Mouse (Mus musculus): Measurements from ENCODE around the gene Gfer. TPM values are rescaled to one million over a fixed set of nuclear protein-coding genes. Genes with fewer than 3 reads are reported as not detected.

Gfer gene
- polyA plus RNA-seq, 1 experiment from 2014 or later, result 48.5 TPM

GRCm38 (mm10) chr17:24697985-24698384, 2.0 kb upstream of the Gfer start:
- no peaks in the 10 kb centered on the region for H3K27me3 ChIP-seq (replicated peaks; ENCODE audit: control insufficient read depth, insufficient read depth, low read length)
- H3K4me1 ChIP-seq (ENCODE audit: control insufficient read depth, insufficient read depth, low read length), result peaks cover 23% of the 10 kb centered on the region
- no peaks in the 10 kb centered on the region for H3K9me3 ChIP-seq (ENCODE audit: control insufficient read depth, low read length)
- peak overlapping the region; percentile 21; the same call in 1 of the 2 replicates for H3K4me2 ChIP-seq (ENCODE audit: low read depth, low read length)
- H3K9ac ChIP-seq (ENCODE audit: low read depth, low read length), result peak overlapping the region; percentile 38
- H3K36me3 ChIP-seq (ENCODE audit: control insufficient read depth, insufficient read depth, low read length), result peaks cover 17% of the 10 kb centered on the region
- 0 out of 2 replicates have a peak overlapping the region, but pooled peaks have one; percentile 21 for H3K4me3 ChIP-seq (ENCODE audit: low read length)
- 19% methylated on average over 5 of the region's 5 CpGs for WGBS
- peak overlapping the region; percentile 90 for H3K27ac ChIP-seq (ENCODE audit: low read length)
- ATAC-seq, result peak; percentile 17; the same call in 1 of the 2 replicates

DNA sequence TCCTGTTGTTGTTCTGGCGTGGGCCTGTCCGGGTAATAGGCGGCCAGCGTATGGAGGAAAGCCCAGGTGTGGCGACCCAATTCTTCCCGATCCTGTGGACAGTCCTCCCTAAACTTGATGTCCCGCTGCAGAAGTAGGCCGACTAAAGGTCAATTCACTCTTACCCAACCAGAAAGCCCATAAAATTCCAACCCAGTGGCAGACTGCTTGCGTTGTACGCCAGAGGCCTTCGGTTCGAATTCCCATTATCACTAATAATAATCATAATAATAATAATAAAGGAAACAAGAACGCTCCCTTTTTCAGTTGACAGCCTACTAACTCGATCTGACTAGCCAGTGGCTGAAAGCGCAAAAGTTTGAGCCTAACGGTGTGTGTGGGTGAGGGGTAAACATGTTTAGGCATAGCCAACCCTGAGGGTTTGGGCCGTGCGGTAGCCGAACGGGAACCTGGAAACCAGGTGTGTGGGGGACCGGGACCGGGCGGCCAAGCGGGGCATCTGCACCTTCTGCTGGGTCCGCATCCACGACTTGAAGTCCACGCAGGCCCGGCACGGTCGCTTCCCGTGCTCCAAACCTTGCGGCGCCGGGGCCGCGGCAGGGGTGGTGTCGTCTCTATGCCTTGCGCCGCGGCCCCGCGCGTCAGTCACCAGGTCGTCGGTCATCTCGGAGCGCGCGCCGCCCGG, 488 bp downstream of the Gfer start:
- peak overlapping the region; percentile 90 for H3K27ac ChIP-seq (ENCODE audit: low read length)
- peak overlapping the region; percentile 68 for H3K4me2 ChIP-seq (ENCODE audit: low read depth, low read length)
- H3K27me3 ChIP-seq (replicated peaks; ENCODE audit: control insufficient read depth, insufficient read depth, low read length), result peaks cover 2% of the 10 kb centered on the region
- 5% methylated on average over 49 of the region's 51 CpGs for WGBS
- peaks cover 8% of the 10 kb centered on the region; the same call in 1 of the 2 replicates for H3K36me3 ChIP-seq (ENCODE audit: control insufficient read depth, insufficient read depth, low read length)
- peak; percentile 14 for ATAC-seq
- H3K4me1 ChIP-seq (ENCODE audit: control insufficient read depth, insufficient read depth, low read length), result peaks cover 23% of the 10 kb centered on the region
- H3K9ac ChIP-seq (ENCODE audit: low read depth, low read length), result peak overlapping the region; percentile 90
- H3K4me3 ChIP-seq (ENCODE audit: low read length), result peak overlapping the region; percentile 84
- H3K9me3 ChIP-seq (ENCODE audit: control insufficient read depth, low read length), result no peaks in the 10 kb centered on the region

DNA sequence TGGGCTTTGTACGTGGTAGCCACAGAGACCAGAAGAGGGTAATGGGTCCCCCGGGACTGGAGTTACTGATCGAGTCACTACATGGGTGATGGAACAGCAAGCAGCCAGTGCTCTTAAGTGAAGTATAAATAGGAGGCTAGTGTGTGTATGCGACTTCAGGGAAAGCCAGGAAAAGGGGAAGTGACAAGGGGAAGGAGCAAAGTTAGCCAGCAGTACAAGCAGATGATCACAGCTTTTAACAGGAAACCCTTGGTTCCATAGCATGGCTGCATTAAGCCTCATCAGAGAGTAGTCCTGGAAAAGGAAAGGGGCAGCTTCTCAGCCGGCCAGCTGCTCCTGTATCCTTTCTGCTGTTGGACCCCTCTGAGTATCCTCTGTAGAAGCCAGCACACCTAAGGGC, 3.6 kb downstream of the Gfer start:
- H3K27ac ChIP-seq (ENCODE audit: low read length), result no peak overlapping the region
- peaks cover 25% of the 10 kb centered on the region for H3K4me1 ChIP-seq (ENCODE audit: control insufficient read depth, insufficient read depth, low read length)
- H3K4me2 ChIP-seq (ENCODE audit: low read depth, low read length), result no peak overlapping the region
- peaks cover 5% of the 10 kb centered on the region; the same call in 1 of the 2 replicates for H3K36me3 ChIP-seq (ENCODE audit: control insufficient read depth, insufficient read depth, low read length)
- ATAC-seq, result no peak
- H3K4me3 ChIP-seq (ENCODE audit: low read length), result no peak overlapping the region
- H3K9ac ChIP-seq (ENCODE audit: low read depth, low read length), result no peak overlapping the region
- WGBS, result 87% methylated on average over 5 of the region's 5 CpGs
- H3K27me3 ChIP-seq (replicated peaks; ENCODE audit: control insufficient read depth, insufficient read depth, low read length), result peaks cover 30% of the 10 kb centered on the region
- no peaks in the 10 kb centered on the region for H3K9me3 ChIP-seq (ENCODE audit: control insufficient read depth, low read length)

DNA sequence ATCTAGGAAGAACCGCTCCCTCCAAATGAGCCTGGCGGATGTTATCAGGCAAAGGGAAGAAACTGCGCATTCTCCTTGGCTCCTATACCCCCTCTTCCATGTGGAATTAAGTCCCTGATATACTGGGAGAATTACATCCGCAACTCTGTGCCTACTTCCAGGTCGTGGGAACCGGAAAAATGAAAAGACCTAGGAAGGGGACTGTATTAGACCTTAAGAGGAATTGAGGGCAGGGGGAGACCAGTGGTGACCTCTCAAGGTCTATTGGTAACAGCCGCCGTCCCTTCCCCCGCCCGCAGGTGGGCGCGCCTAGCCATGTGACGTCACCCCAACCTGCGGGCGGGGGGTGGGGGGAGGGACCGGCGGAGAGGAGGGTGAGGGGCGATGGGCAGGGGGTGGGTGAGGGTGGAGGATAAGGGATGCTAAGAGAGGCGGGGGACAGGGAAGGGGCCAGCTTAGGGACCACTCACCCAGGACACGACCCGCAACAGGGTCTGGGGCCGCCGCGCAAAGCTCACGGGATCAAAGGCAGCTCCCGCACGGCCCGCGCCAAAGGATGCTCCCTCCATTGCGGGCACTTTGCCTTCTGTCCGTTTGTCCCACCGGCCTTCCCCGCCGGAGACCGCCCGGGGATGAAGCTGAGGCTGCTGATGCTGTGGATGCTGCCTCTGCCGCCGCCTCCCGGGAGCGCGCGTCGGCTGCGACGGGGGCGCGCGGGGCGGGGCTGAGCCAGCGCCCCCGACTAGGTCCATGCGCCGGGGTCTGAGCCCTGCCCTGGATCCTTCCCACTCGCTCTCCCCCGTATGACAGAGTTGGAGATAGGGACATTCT, 6.5 kb downstream of the Gfer start, which contains the start of gene Syngr3:
Syngr3 (minus strand) TSS at position 705 of the 831 bp plus-strand sequence.
- peaks cover 5% of the 10 kb centered on the region; the same call in 1 of the 2 replicates for H3K36me3 ChIP-seq (ENCODE audit: control insufficient read depth, insufficient read depth, low read length)
- H3K4me2 ChIP-seq (ENCODE audit: low read depth, low read length), result peak within 1 kb of the TSS; percentile 81
- WGBS, result 2% methylated on average over 55 of the region's 55 CpGs
- H3K9ac ChIP-seq (ENCODE audit: low read depth, low read length), result peak within 1 kb of the TSS; percentile 53
- no peak within 1 kb of the TSS for H3K27ac ChIP-seq (ENCODE audit: low read length)
- H3K9me3 ChIP-seq (ENCODE audit: control insufficient read depth, low read length), result no peaks in the 10 kb centered on the region
- H3K4me3 ChIP-seq (ENCODE audit: low read length), result peak within 1 kb of the TSS; percentile 50
- peaks cover 33% of the 10 kb centered on the region for H3K27me3 ChIP-seq (replicated peaks; ENCODE audit: control insufficient read depth, insufficient read depth, low read length)
- H3K4me1 ChIP-seq (ENCODE audit: control insufficient read depth, insufficient read depth, low read length), result peaks cover 12% of the 10 kb centered on the region
- ATAC-seq, result no peak

GRCm38 (mm10) chr17:24687599-24687998, 8.4 kb downstream of the Gfer start:
- peaks cover 12% of the 10 kb centered on the region for H3K4me1 ChIP-seq (ENCODE audit: control insufficient read depth, insufficient read depth, low read length)
- peak overlapping the region; percentile 56 for H3K9ac ChIP-seq (ENCODE audit: low read depth, low read length)
- no peak overlapping the region for H3K27ac ChIP-seq (ENCODE audit: low read length)
- no peaks in the 10 kb centered on the region for H3K9me3 ChIP-seq (ENCODE audit: control insufficient read depth, low read length)
- WGBS, result 19% methylated on average over 23 of the region's 23 CpGs
- H3K4me2 ChIP-seq (ENCODE audit: low read depth, low read length), result peak overlapping the region; percentile 51
- 0 out of 2 replicates have a peak, but pooled peaks cover 4% of the 10 kb centered on the region for H3K36me3 ChIP-seq (ENCODE audit: control insufficient read depth, insufficient read depth, low read length)
- peak overlapping the region; percentile 37 for H3K4me3 ChIP-seq (ENCODE audit: low read length)
- H3K27me3 ChIP-seq (replicated peaks; ENCODE audit: control insufficient read depth, insufficient read depth, low read length), result peaks cover 33% of the 10 kb centered on the region
- ATAC-seq, result peak; percentile 41

DNA sequence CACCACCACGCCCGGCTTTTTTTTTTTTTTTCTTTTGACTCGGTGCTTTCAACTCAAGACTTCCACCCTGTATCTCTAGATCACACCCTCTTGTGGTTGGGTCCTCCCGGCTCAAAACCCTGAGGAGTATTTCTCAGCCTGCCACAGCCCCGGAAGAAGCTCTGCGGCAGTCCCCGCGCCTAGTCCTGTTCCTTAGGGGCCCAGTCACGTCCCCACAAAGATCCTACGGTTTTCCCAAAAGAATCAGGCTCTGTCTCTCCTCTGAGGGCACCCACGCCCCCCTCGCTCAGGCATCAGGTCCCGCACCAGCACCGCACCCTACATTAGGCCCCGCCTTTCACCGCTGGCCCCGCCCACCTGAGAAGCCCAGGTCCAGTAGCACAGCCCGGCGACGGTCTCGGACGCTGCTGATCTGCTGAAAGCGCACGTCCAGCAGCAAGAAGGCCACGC, 8.8 kb downstream of the Gfer start:
- peak overlapping the region; percentile 51 for H3K4me2 ChIP-seq (ENCODE audit: low read depth, low read length)
- 3% methylated on average over 25 of the region's 25 CpGs for WGBS
- H3K9ac ChIP-seq (ENCODE audit: low read depth, low read length), result peak overlapping the region; percentile 56
- H3K36me3 ChIP-seq (ENCODE audit: control insufficient read depth, insufficient read depth, low read length), result peaks cover 4% of the 10 kb centered on the region
- H3K27me3 ChIP-seq (replicated peaks; ENCODE audit: control insufficient read depth, insufficient read depth, low read length), result peaks cover 33% of the 10 kb centered on the region
- H3K27ac ChIP-seq (ENCODE audit: low read length), result no peak overlapping the region
- H3K4me1 ChIP-seq (ENCODE audit: control insufficient read depth, insufficient read depth, low read length), result peaks cover 12% of the 10 kb centered on the region
- ATAC-seq, result peak; percentile 73
- peak overlapping the region; percentile 37 for H3K4me3 ChIP-seq (ENCODE audit: low read length)
- no peaks in the 10 kb centered on the region for H3K9me3 ChIP-seq (ENCODE audit: control insufficient read depth, low read length)

DNA sequence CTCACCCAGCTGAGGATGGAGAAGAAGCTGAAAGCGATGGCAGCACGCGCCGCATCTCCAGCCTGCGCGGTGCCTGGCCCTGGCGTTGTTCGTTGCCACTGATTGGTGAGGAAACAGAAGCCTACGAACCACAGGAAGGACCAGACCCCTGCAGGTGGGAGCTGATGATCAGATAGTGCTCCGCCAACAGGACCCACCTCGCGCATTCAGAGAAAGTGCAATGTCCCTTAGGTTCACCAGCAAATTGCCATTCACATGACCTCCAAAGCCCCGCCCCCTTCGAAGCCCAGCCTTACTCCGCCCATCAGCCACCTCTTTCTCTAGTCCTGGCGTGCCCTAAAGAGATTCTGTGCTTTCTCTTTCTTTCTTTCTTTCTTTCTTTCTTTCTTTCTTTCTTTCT, 9.4 kb downstream of the Gfer start:
- Histone ChIP-seq H3K27me3 (replicated peaks; ENCODE audit: control insufficient read depth, insufficient read depth, low read length) (peaks cover 33% of the 10 kb centered on the region), H3K4me1 (ENCODE audit: control insufficient read depth, insufficient read depth, low read length) (peaks cover 12% of the 10 kb centered on the region), H3K9me3 (ENCODE audit: control insufficient read depth, low read length) (no peaks in the 10 kb centered on the region), H3K36me3 (ENCODE audit: control insufficient read depth, insufficient read depth, low read length) (peaks cover 8% of the 10 kb centered on the region), H3K9ac (ENCODE audit: low read depth, low read length) (no peak overlapping the region), H3K4me2 (ENCODE audit: low read depth, low read length) (peak overlapping the region; percentile 9; the same call in 1 of the 2 replicates), H3K4me3 (ENCODE audit: low read length) (no peak overlapping the region), H3K27ac (ENCODE audit: low read length) (no peak overlapping the region)
- 28% methylated on average over 16 of the region's 16 CpGs for WGBS
- peak; percentile 43 for ATAC-seq

DNA sequence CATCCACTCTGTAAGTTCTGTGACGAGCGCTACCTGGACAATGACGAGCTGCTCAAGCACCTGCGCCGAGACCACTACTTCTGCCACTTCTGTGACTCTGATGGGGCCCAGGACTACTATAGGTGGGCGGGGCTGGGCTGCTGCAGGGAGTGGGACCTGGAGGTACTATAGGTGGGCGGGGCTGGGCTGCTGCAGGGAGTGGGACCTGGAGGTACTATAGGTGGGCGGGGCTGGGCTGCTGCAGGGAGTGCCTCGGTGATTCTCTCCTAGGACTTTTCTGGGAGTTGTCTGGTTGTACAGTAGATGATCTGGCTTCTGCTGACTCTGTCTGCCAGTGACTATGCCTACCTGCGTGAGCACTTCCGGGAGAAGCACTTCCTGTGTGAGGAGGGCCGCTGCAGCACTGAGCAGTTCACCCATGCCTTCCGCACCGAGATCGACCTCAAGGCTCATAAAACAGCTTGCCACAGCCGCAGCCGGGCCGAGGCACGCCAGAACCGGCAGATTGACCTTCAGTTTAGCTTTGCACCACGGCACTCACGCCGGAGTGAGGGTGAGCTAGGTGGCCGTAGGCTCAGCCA, 18.4 kb downstream of the Gfer start:
- Histone ChIP-seq H3K4me1 (ENCODE audit: control insufficient read depth, insufficient read depth, low read length) (peaks cover 1% of the 10 kb centered on the region; the same call in 1 of the 2 replicates), H3K27me3 (replicated peaks; ENCODE audit: control insufficient read depth, insufficient read depth, low read length) (no peaks in the 10 kb centered on the region), H3K4me3 (ENCODE audit: low read length) (no peak overlapping the region), H3K9ac (ENCODE audit: low read depth, low read length) (0 out of 2 replicates have a peak overlapping the region, but pooled peaks have one; percentile 34), H3K27ac (ENCODE audit: low read length) (peak overlapping the region; percentile 72), H3K9me3 (ENCODE audit: control insufficient read depth, low read length) (no peaks in the 10 kb centered on the region), H3K36me3 (ENCODE audit: control insufficient read depth, insufficient read depth, low read length) (peaks cover 32% of the 10 kb centered on the region), H3K4me2 (ENCODE audit: low read depth, low read length) (peak overlapping the region; percentile 28; the same call in 1 of the 2 replicates)
- ATAC-seq, result peak; percentile 88
- WGBS, result 76% methylated on average over 24 of the region's 24 CpGs

GRCm38 (mm10) chr17:24676877-24677276, 19.1 kb downstream of the Gfer start:
- Histone ChIP-seq H3K4me1 (ENCODE audit: control insufficient read depth, insufficient read depth, low read length) (peaks cover 8% of the 10 kb centered on the region), H3K9me3 (ENCODE audit: control insufficient read depth, low read length) (no peaks in the 10 kb centered on the region), H3K9ac (ENCODE audit: low read depth, low read length) (no peak overlapping the region), H3K4me3 (ENCODE audit: low read length) (no peak overlapping the region), H3K36me3 (ENCODE audit: control insufficient read depth, insufficient read depth, low read length) (peaks cover 25% of the 10 kb centered on the region), H3K4me2 (ENCODE audit: low read depth, low read length) (no peak overlapping the region), H3K27ac (ENCODE audit: low read length) (no peak overlapping the region), H3K27me3 (replicated peaks; ENCODE audit: control insufficient read depth, insufficient read depth, low read length) (no peaks in the 10 kb centered on the region)
- 95% methylated on average over 5 of the region's 5 CpGs for WGBS
- ATAC-seq, result no peak
